ENCODE assay signal across 10 mouse cellular contexts in genomic region chr5:137114891-137115561, GRCm38 (mm10). TPM values are rescaled to one million over a fixed set of nuclear protein-coding genes. Genes with fewer than 3 reads are reported as not detected.
A peak's percentile ranks its signal among the peaks of the same experiment; 100 is the strongest.
DNase-seq lines count a peak whose midpoint lies in the region; ATAC-seq and TF ChIP-seq lines count a peak whose summit lies in the region.
"Had no signal": no experiment of that assay in that cellular context is flagged by ENCODE, and none has a peak within 500 bp of the region (broad histone marks: within the 10 kb centered on the region; RNA-seq: fewer than 3 reads in every experiment).

No protein-coding gene starts in this region.

- no peak for ATAC-seq in heart, embryonic 12.5 days (ENCODE audit: insufficient number of reproducible peaks, low FRiP score)
- no peak for ATAC-seq in forebrain, postnatal 0 days
- ATAC-seq in liver, embryonic 15.5 days (ENCODE audit: insufficient read depth): no peak

- WGBS in heart, embryonic 12.5 days: 73% methylated on average over 9 of the region's 9 CpGs
- WGBS in forebrain, postnatal 0 days: 88% methylated on average over 9 of the region's 9 CpGs
- 47% methylated on average over 9 of the region's 9 CpGs for WGBS in liver, embryonic 15.5 days (ENCODE audit: insufficient replicate concordance)

- TF ChIP-seq EP300 in ES-Bruce4 (IDR thresholded peaks at IDR 0.05; ENCODE audit: insufficient read depth, low read depth, low read length): 0 out of 2 replicates have a peak, but pooled peaks have one; percentile 12

- peaks cover 15% of the 10 kb centered on the region for H3K4me1 ChIP-seq in heart, embryonic 12.5 days (replicated peaks)
- H3K4me1 ChIP-seq in ES-Bruce4 (ENCODE audit: control insufficient read depth, insufficient read depth, low read length): peaks cover 10% of the 10 kb centered on the region
- H3K4me1 ChIP-seq in forebrain, postnatal 0 days (ENCODE audit: insufficient read depth): no peaks in the 10 kb centered on the region
- H3K4me1 ChIP-seq in liver, embryonic 15.5 days (replicated peaks): peaks cover 37% of the 10 kb centered on the region

- no peak for TF ChIP-seq POLR2A in ES-Bruce4 (IDR thresholded peaks at IDR 0.05; ENCODE audit: insufficient read depth, low read length)

- no peak for DNase-seq in heart, adult 9 months (ENCODE audit: low spot score in 2 of 2)
- no peak for DNase-seq in forebrain, postnatal 0 days
- DNase-seq in gastrocnemius, postnatal 10 days: no peak
- no peak for DNase-seq in cerebellum, postnatal 10 days
- DNase-seq in cerebellum, postnatal 36 days: no peak

- peak overlapping the region; percentile 83; the same call in 1 of the 2 replicates for H3K27ac ChIP-seq in heart, embryonic 12.5 days (ENCODE audit: poor library complexity, severe bottlenecking)
- H3K27ac ChIP-seq in ES-Bruce4 (ENCODE audit: insufficient read depth, low read length): no peak overlapping the region
- H3K27ac ChIP-seq in forebrain, postnatal 0 days (ENCODE audit: low read depth, low read length): no peak overlapping the region
- peak overlapping the region; percentile 98 for H3K27ac ChIP-seq in liver, embryonic 15.5 days (replicated peaks)

- H3K4me3 ChIP-seq in heart, embryonic 12.5 days: peak overlapping the region; percentile 79
- H3K4me3 ChIP-seq in ES-Bruce4 (ENCODE audit: low read depth, low read length): no peak overlapping the region
- no peak overlapping the region for H3K4me3 ChIP-seq in forebrain, postnatal 0 days (ENCODE audit: low read depth, low read length)
- peak overlapping the region; percentile 71 for H3K4me3 ChIP-seq in liver, embryonic 15.5 days (replicated peaks)

- H3K4me2 ChIP-seq in heart, embryonic 12.5 days: peak overlapping the region; percentile 88
- no peak overlapping the region; the same call in 1 of the 2 replicates for H3K4me2 ChIP-seq in forebrain, postnatal 0 days (ENCODE audit: low read depth)
- H3K4me2 ChIP-seq in liver, embryonic 15.5 days: peak overlapping the region; percentile 71

- peaks cover 33% of the 10 kb centered on the region for H3K36me3 ChIP-seq in heart, embryonic 12.5 days
- no peaks in the 10 kb centered on the region for H3K36me3 ChIP-seq in ES-Bruce4 (ENCODE audit: control insufficient read depth, insufficient read depth, low read length, poor library complexity, severe bottlenecking)
- H3K36me3 ChIP-seq in forebrain, postnatal 0 days (ENCODE audit: insufficient read depth): no peaks in the 10 kb centered on the region
- peaks cover 51% of the 10 kb centered on the region for H3K36me3 ChIP-seq in liver, embryonic 15.5 days (replicated peaks)

- 0 out of 2 replicates have a peak, but pooled peaks cover 2% of the 10 kb centered on the region for H3K9me3 ChIP-seq in heart, embryonic 12.5 days (replicated peaks)
- no peaks in the 10 kb centered on the region for H3K9me3 ChIP-seq in ES-Bruce4 (replicated peaks; ENCODE audit: control insufficient read depth, insufficient read depth, low read length, poor library complexity, severe bottlenecking)
- no peaks in the 10 kb centered on the region for H3K9me3 ChIP-seq in forebrain, postnatal 0 days (ENCODE audit: low read length)
- peaks cover 45% of the 10 kb centered on the region for H3K9me3 ChIP-seq in liver, embryonic 15.5 days (replicated peaks)

- H3K27me3 ChIP-seq in heart, embryonic 12.5 days (replicated peaks): no peaks in the 10 kb centered on the region
- H3K27me3 ChIP-seq in ES-Bruce4 (ENCODE audit: control insufficient read depth, insufficient read depth, low read length, poor library complexity, severe bottlenecking): no peaks in the 10 kb centered on the region
- H3K27me3 ChIP-seq in forebrain, postnatal 0 days (ENCODE audit: insufficient read depth, low read length): no peaks in the 10 kb centered on the region
- no peaks in the 10 kb centered on the region for H3K27me3 ChIP-seq in liver, embryonic 15.5 days

- peak overlapping the region; percentile 85 for H3K9ac ChIP-seq in heart, embryonic 12.5 days
- H3K9ac ChIP-seq in ES-Bruce4 (ENCODE audit: low read depth, poor library complexity, severe bottlenecking): peak overlapping the region; percentile 89; the same call in 1 of the 2 replicates
- peak overlapping the region; percentile 44; the same call in 1 of the 2 replicates for H3K9ac ChIP-seq in forebrain, postnatal 0 days
- peak overlapping the region; percentile 84 for H3K9ac ChIP-seq in liver, embryonic 15.5 days

- TF ChIP-seq CTCF in ES-Bruce4 (IDR thresholded peaks at IDR 0.05; ENCODE audit: low read depth, low read length): no peak
- no peak for TF ChIP-seq CTCF in forebrain, postnatal 0 days (IDR thresholded peaks at IDR 0.05; ENCODE audit: low read depth)

RNA-seq across cellular contexts. Expression of gene Trim56, which starts 1.0 kb away (rescaled TPM):
- 7.0 and 7.8 TPM in 2 replicates for polyA plus RNA-seq in heart, embryonic 12.5 days (2016; fragmentation: Nextera tagmentation; extraction: Ambion mirVana)
- 15.2 and 16.1 TPM in 2 replicates for polyA plus RNA-seq in ES-Bruce4 (2011; ENCODE audit: insufficient read depth, insufficient read length, low read depth, missing spikeins)
- 4.0 and 5.7 TPM in 2 replicates for total RNA-seq in forebrain, postnatal 0 days (2014; rRNA removed)
- polyA plus RNA-seq in forebrain, postnatal 0 days (2015; fragmentation: Nextera tagmentation; extraction: Ambion mirVana): 1.1 and 2.3 TPM in 2 replicates
- polyA plus RNA-seq in liver, embryonic 15.5 days (2015; fragmentation: Nextera tagmentation; extraction: Ambion mirVana): 11.1 and 15.6 TPM in 2 replicates
- total RNA-seq in gastrocnemius, postnatal 10 days (2021): 10 to 100 TPM in 1 of 2 experiments, 1 to 10 TPM in 1; 9.2 to 14.2 TPM

RNA-seq across cellular contexts. Expression of gene Muc3, which starts 34.1 kb away (rescaled TPM):
- 0.21 TPM in 1 of 2 replicates, not detected in the other for polyA plus RNA-seq in heart, embryonic 12.5 days (2016; fragmentation: Nextera tagmentation; extraction: Ambion mirVana)
- polyA plus RNA-seq in ES-Bruce4 (2011; ENCODE audit: insufficient read depth, insufficient read length, low read depth, missing spikeins): not detected in 2 replicates
- not detected in 2 replicates for total RNA-seq in forebrain, postnatal 0 days (2014; rRNA removed)
- not detected in 2 replicates for polyA plus RNA-seq in forebrain, postnatal 0 days (2015; fragmentation: Nextera tagmentation; extraction: Ambion mirVana)
- not detected in 2 replicates for polyA plus RNA-seq in liver, embryonic 15.5 days (2015; fragmentation: Nextera tagmentation; extraction: Ambion mirVana)
- not detected for total RNA-seq in gastrocnemius, postnatal 10 days (2021)
- polyA plus RNA-seq: CD4-positive, CD25-positive, alpha-beta regulatory T cell, adult 4 months; cortical plate, adult 2 months had no signal

RNA-seq across cellular contexts. Expression of gene Serpine1, which starts 43.0 kb away (rescaled TPM):
- 0.69 and 0.70 TPM in 2 replicates for polyA plus RNA-seq in heart, embryonic 12.5 days (2016; fragmentation: Nextera tagmentation; extraction: Ambion mirVana)
- polyA plus RNA-seq in ES-Bruce4 (2011; ENCODE audit: insufficient read depth, insufficient read length, low read depth, missing spikeins): 32.8 and 33.4 TPM in 2 replicates
- total RNA-seq in forebrain, postnatal 0 days (2014; rRNA removed): 1.2 and 3.1 TPM in 2 replicates
- polyA plus RNA-seq in forebrain, postnatal 0 days (2015; fragmentation: Nextera tagmentation; extraction: Ambion mirVana): 0.06 and 0.28 TPM in 2 replicates
- polyA plus RNA-seq in liver, embryonic 15.5 days (2015; fragmentation: Nextera tagmentation; extraction: Ambion mirVana): 0.06 and 0.20 TPM in 2 replicates
- total RNA-seq in gastrocnemius, postnatal 10 days (2021): 1 to 10 TPM; 2.2 to 2.9 TPM

Comparison
In these comparisons a context has a peak if more than half of its experiments do, and no peak if none do; other contexts are left out.
1. H3K27ac ChIP-seq: peak in heart, embryonic 12.5 days (single experiment) and liver, embryonic 15.5 days (single experiment); none in ES-Bruce4 (single experiment) and forebrain, postnatal 0 days (single experiment).
2. H3K4me3 ChIP-seq: peak in heart, embryonic 12.5 days (single experiment) and liver, embryonic 15.5 days (single experiment); none in ES-Bruce4 (single experiment) and forebrain, postnatal 0 days (single experiment).
3. RNA of gene Serpine1, which starts 43.0 kb away (polyA plus RNA-seq): 32.8 to 33.4 TPM in ES-Bruce4; 0.69 to 0.70 TPM in heart, embryonic 12.5 days, 0.06 to 0.28 TPM in forebrain, postnatal 0 days and 0.06 to 0.20 TPM in liver, embryonic 15.5 days; every median in the first group is over 10 times any median in the second.
4. Peak in every context shown above with its lines, with median percentiles within 50 percentile points of each other: H3K9ac ChIP-seq.